Mouse (Mus musculus) induced T-regulatory cell, adult 2 months (primary cell): ENCODE data around the gene Pde8a.

Source experiments
- DNase-seq: peaks from one replicate; pipeline ENCODE4 v3.0.0-alpha.2; 2012; ENCODE audit warnings: low read depth

Pde8a gene

DNA sequence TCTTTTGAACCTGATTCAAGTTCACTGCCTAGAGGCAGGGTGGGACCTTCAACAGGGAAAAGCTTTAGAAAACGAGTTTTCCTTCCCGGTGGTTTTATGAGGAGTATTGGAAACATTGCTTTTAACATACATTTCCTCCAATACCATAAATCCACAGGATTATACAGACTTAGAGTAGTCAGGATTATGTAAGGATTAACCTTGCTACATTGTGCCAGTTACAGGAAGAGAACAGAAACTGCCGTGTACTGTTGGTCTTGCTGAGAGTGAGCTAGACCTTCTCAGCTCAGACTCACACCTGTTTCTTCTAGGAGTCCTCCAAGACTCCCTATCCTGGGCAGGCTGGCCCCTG lies 125.1 kb downstream of the Pde8a start:
- no peak for DNase-seq

DNA sequence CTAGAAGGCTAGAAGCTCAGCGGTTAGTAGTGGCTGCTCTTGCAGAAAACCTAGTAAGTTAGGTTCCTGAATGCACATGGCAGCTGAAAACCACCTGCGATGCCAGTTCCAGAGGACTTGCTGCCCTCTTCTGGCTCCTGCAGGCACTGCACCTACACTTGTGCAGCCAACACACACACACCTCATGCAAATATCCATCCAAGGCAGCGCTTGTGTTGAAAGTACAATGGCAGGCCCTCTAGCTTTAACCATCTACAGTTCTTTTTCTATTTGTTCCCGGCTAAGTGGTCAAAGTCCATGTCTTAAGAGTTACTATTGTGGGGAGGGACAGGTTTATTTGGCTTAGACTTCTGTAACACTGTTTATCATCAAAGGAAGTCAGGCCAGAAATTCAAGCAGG lies 126.4 kb downstream of the Pde8a start:
- DNase-seq = peak; percentile 83

DNA sequence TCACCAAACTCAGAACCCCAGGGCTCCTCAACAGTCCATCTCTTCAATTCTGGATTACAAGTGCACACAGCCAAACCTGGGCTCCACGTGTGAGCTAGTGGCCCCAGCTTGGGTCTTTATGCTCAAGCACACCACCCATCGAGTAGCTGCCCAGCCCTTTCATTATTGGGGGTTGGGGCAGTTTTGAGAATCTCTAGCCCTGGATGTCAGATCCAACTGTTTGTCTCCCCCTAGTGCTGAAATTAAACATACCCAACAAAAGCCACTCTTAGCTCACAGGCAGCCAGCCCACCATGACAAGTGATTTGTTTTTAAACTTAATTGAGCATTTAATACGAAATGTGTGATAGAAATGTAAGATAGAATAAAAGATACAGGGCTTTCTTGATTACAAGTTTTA lies 128.2 kb downstream of the Pde8a start:
- peak; percentile 74 for DNase-seq

- no peak for DNase-seq
Observed at GRCm38 (mm10) chr7:81342356-81343094, 129.1 kb downstream of the Pde8a start.

DNA sequence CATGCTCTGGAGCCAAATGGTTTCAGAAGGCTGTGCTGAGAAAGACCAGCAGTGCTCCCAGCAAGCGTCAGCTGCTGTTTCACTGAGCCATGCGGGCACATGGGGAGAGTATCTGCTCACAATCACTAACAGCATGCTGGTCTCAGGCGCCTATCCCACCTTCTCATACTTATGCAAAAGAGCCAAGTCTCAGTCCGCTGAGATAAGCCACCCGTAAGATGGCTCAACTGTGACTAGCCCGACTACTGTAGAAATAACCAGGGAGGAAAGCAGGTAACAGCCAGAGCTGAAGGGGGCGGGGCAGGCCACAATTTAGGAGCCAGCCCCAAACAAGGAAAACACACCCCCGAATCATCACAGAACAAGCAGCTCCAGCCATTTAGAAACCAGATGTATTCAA lies 129.9 kb downstream of the Pde8a start:
- DNase-seq = no peak

GRCm38 (mm10) chr7:81343831-81344230 lies 130.4 kb downstream of the Pde8a start:
- DNase-seq = peak; percentile 43

GRCm38 (mm10) chr7:81344544-81345446 lies 131.4 kb downstream of the Pde8a start, which contains the start of gene Rps17:
Gene Rps17 (minus strand): TSS chr7:81345254.
- DNase-seq = peak; percentile 97

GRCm38 (mm10) chr7:81345447-81346170 lies 132.2 kb downstream of the Pde8a start:
- no peak for DNase-seq

GRCm38 (mm10) chr7:81348206-81348605 lies 134.8 kb downstream of the Pde8a start:
- no peak for DNase-seq

GRCm38 (mm10) chr7:81351826-81352225 lies 138.4 kb downstream of the Pde8a start:
- DNase-seq = no peak

DNA sequence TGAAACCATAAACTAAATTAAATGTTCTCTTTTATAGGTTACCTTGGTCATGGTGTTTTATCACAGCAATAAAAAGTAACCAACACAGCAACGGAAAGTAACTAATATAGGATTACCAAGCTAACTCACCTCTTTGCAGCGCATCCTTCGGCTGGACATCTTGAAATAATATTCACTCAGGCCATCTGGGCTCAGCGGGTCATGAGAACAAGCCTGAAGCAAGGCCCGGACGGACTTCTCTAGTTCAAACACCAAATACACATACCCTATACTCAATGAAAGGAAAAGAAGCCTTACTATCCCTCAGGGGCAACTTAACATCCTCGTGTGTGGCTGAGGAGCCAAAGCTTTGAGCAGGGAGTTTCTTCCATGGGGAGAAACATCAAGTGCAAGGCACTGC lies 142.3 kb downstream of the Pde8a start:
- DNase-seq = no peak

DNA sequence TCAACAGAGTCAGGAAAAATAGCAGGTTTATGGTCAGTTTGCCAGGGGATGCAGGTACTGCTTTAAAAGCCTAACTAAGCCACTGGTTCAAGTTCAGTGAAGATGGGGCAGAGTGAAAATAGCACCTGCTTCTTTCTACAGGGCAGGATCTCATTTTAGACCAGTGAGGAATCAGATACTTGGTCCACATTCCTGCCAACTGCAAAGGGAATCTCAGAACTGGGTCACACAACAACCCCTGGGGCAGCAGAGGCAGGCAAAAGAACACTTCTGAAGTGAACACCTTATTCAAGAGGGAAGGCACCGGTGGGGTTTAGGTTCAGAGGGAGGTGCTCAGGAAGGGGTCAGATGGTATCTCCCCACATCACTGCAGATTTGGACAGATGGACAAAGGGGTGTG lies 143.0 kb downstream of the Pde8a start:
- no peak for DNase-seq

DNA sequence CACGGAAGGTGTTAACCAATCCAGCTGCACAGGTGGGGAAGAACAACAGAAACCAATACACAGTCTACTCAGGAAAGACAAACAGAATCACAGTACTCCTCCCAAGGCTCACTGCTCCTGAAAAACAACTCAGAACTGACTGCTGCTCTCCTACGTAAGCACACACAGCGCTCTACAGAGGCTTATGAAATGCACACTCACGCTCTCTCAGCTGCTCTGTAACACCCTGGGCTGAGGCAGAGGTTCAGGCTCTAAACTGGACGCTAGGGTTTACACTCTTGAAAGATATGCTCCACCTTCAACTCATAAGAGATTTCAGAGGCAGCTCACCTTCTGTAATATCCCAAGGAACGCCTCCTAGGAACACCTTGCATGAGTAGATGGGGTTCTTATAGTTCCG lies 143.6 kb downstream of the Pde8a start:
- DNase-seq = no peak

DNA sequence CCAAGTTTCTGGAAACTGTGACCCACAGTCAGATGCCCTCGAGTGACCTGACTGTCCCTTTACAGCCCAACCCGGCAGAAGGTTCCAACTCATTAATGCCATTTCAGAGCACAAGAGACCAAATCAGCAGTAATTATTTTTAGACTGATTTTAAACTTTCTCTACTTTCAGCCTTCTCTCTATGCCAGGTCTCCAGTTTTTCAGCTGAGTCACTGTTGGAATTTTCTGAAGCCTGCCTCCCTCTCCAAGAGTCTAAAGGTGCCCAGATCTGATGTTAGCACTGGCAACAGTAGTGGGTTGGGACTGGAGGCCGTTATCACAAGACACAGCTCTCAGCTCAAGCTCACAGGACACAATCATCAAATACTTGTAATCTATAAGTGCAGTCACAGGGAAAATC lies 154.6 kb downstream of the Pde8a start:
- no peak for DNase-seq

GRCm38 (mm10) chr7:81369724-81370123 lies 156.3 kb downstream of the Pde8a start:
- no peak for DNase-seq

- DNase-seq = no peak
Observed at GRCm38 (mm10) chr7:81371811-81372210, 158.4 kb downstream of the Pde8a start.

GRCm38 (mm10) chr7:81372337-81372920 lies 159.0 kb downstream of the Pde8a start:
- DNase-seq = no peak

GRCm38 (mm10) chr7:81379363-81379762 lies 166.0 kb downstream of the Pde8a start:
- DNase-seq = no peak
